Mouse (Mus musculus): ENCODE data around the gene Slc22a21. TPM values are rescaled to one million over a fixed set of nuclear protein-coding genes. Genes with fewer than 3 reads are reported as not detected.

The Slc22a21 gene
- total and polyA plus RNA-seq, 3 experiments = not detected

- peak overlapping the region; percentile 50 for H3K4me2 ChIP-seq (ENCODE audit: insufficient read depth, low read depth, poor library complexity, severe bottlenecking)
- H3K27ac ChIP-seq (ENCODE audit: insufficient read depth, low read depth) = no peak overlapping the region
- H3K4me3 ChIP-seq (replicated peaks in 1 of 3; ENCODE audit: low read depth in 2 of 3, low read length in 2 of 3, poor library complexity in 1 of 3) = no peak overlapping the region
- peak; percentile 77 for DNase-seq (ENCODE audit: extremely low read depth)
- H3K4me1 ChIP-seq (ENCODE audit: control insufficient read depth in 1 of 2, insufficient read depth in 2 of 2) = peaks cover 3 to 5% of the 10 kb centered on the region in 2 experiments
- no peaks in the 10 kb centered on the region for H3K36me3 ChIP-seq (replicated peaks in 1 of 2; ENCODE audit: control insufficient read depth in 1 of 2, insufficient read depth in 1 of 2, low read length in 1 of 2)
- dilution Hi-C loops (cut with MboI; ENCODE audit: extremely low pct_ligation_motif_present, extremely low pct_unique_long_range_greater_than_20kb, low sequenced_read_pairs) = no loop called here
- no peaks in the 10 kb centered on the region for H3K9me3 ChIP-seq (replicated peaks; ENCODE audit: low read length)
- TF ChIP-seq NRF1 (IDR thresholded peaks at IDR 0.05; ENCODE audit: low read depth, low read length) (no peak), SMC3 (IDR thresholded peaks at IDR 0.05; ENCODE audit: low read depth, low read length) (peak; percentile 77), RCOR1 (conservative IDR thresholded peaks at IDR 0.05; ENCODE audit: low read depth, low read length) (no peak), MAZ (IDR thresholded peaks at IDR 0.05; ENCODE audit: low read depth, low read length) (no peak), CTCF (conservative IDR thresholded peaks at IDR 0.05 in 1 of 2, IDR thresholded peaks at IDR 0.05 in 1 of 2; ENCODE audit: low read depth in 2 of 2, low read length in 2 of 2) (peak; percentile 45 to 92; a peak in 3 of 4 replicates), BHLHE40 (IDR thresholded peaks at IDR 0.05; ENCODE audit: low read depth, low read length) (no peak), TCF12 (IDR thresholded peaks at IDR 0.05; ENCODE audit: low read depth, low read length) (no peak), IRF4 (IDR thresholded peaks at IDR 0.05; ENCODE audit: low read depth, low read length) (no peak), RAD21 (IDR thresholded peaks at IDR 0.05; ENCODE audit: low read depth, low read length) (peak; percentile 78), MEF2A (IDR thresholded peaks at IDR 0.05; ENCODE audit: borderline replicate concordance, low read depth, low read length) (no peak), ZMIZ1 (IDR thresholded peaks at IDR 0.05; ENCODE audit: low read depth, low read length) (no peak)
- in situ Hi-C loops (cut with MboI; ENCODE audit: low pct_ligation_motif_present, low pct_unique_long_range_greater_than_20kb, low sequenced_read_pairs) = loop anchor here (5.0 to 10.0 kb wide), 3 partner anchors 50 to 353 kb away; no protein-coding TSS in a partner anchor
- H3K9ac ChIP-seq (ENCODE audit: insufficient read depth, low read depth) = peak overlapping the region; percentile 21
- H3K27me3 ChIP-seq (replicated peaks) = no peaks in the 10 kb centered on the region
- H3K79me2 ChIP-seq (replicated peaks; ENCODE audit: control insufficient read depth, extremely low read depth, insufficient read depth, poor library complexity, severe bottlenecking) = no peaks in the 10 kb centered on the region
Observed at GRCm38 (mm10) chr11:54002147-54002760, 22.1 kb upstream of the Slc22a21 start.

GRCm38 (mm10) chr11:53997661-53998060, 17.5 kb upstream of the Slc22a21 start:
- H3K4me3 ChIP-seq (replicated peaks in 1 of 3; ENCODE audit: low read depth in 2 of 3, low read length in 2 of 3, poor library complexity in 1 of 3) = no peak overlapping the region
- no peaks in the 10 kb centered on the region for H3K27me3 ChIP-seq (replicated peaks)
- H3K4me1 ChIP-seq (ENCODE audit: control insufficient read depth in 1 of 2, insufficient read depth in 2 of 2) = peaks cover 5 to 6% of the 10 kb centered on the region in 2 experiments
- DNase-seq (ENCODE audit: extremely low read depth) = no peak
- no peak overlapping the region for H3K4me2 ChIP-seq (ENCODE audit: insufficient read depth, low read depth, poor library complexity, severe bottlenecking)
- no peaks in the 10 kb centered on the region for H3K36me3 ChIP-seq (replicated peaks in 1 of 2; ENCODE audit: control insufficient read depth in 1 of 2, insufficient read depth in 1 of 2, low read length in 1 of 2)
- no peaks in the 10 kb centered on the region for H3K79me2 ChIP-seq (replicated peaks; ENCODE audit: control insufficient read depth, extremely low read depth, insufficient read depth, poor library complexity, severe bottlenecking)
- no peaks in the 10 kb centered on the region for H3K9me3 ChIP-seq (replicated peaks; ENCODE audit: low read length)
- no peak for TF ChIP-seq IRF4 (IDR thresholded peaks at IDR 0.05; ENCODE audit: low read depth, low read length)
- TF ChIP-seq EP300 (IDR thresholded peaks at IDR 0.05; ENCODE audit: low read length) = no peak
- TF ChIP-seq MXI1 (IDR thresholded peaks at IDR 0.05; ENCODE audit: low read depth, low read length) = no peak
- TF ChIP-seq SMC3 (IDR thresholded peaks at IDR 0.05; ENCODE audit: low read depth, low read length) = no peak
- no peak for TF ChIP-seq SIN3A (IDR thresholded peaks at IDR 0.05; ENCODE audit: low read length)
- TF ChIP-seq NELFE (IDR thresholded peaks at IDR 0.05; ENCODE audit: low read depth, low read length) = no peak
- TF ChIP-seq MAZ (IDR thresholded peaks at IDR 0.05; ENCODE audit: low read depth, low read length) = no peak
- TF ChIP-seq CHD1 (IDR thresholded peaks at IDR 0.05; ENCODE audit: low read depth, low read length) = no peak
- TF ChIP-seq ZMIZ1 (IDR thresholded peaks at IDR 0.05; ENCODE audit: low read depth, low read length) = no peak
- no peak for TF ChIP-seq CHD2 (IDR thresholded peaks at IDR 0.05; ENCODE audit: low read length)
- no peak for TF ChIP-seq ZC3H11A (IDR thresholded peaks at IDR 0.05; ENCODE audit: low read depth, low read length)
- TF ChIP-seq POLR2AphosphoS2 (IDR thresholded peaks at IDR 0.05; ENCODE audit: low read depth, low read length) = no peak
- TF ChIP-seq ETS1 (conservative IDR thresholded peaks at IDR 0.05; ENCODE audit: low read depth, low read length) = no peak
- dilution Hi-C loops (cut with MboI; ENCODE audit: extremely low pct_ligation_motif_present, extremely low pct_unique_long_range_greater_than_20kb, low sequenced_read_pairs) = no loop called here
- H3K9ac ChIP-seq (ENCODE audit: insufficient read depth, low read depth) = no peak overlapping the region
- in situ Hi-C loops (cut with MboI; ENCODE audit: low pct_ligation_motif_present, low pct_unique_long_range_greater_than_20kb, low sequenced_read_pairs) = loop anchor here (10.0 kb wide), 1 partner anchor 63 kb away; no protein-coding TSS in a partner anchor
- H3K27ac ChIP-seq (ENCODE audit: insufficient read depth, low read depth) = no peak overlapping the region
